Mouse (Mus musculus) cortical plate, adult 2 months (tissue): ENCODE measurements around the gene Ifit3. TPM values are rescaled to one million over a fixed set of nuclear protein-coding genes. Genes with fewer than 3 reads are reported as not detected.
"Not testable (repeated sequence)": the region's sequence is repeated elsewhere in the genome, so short reads cannot be mapped to it uniquely, and the experiment has no call there.

Experiments used
- H3K27ac ChIP-seq: fragments of 200-500 bp; 2 replicates; pipeline ENCODE4 v1.5.1; 2012; ENCODE audit warnings: low read length, control low read depth, inconsistent platforms; ENCODE audit not compliant: insufficient read depth
- H3K4me1 ChIP-seq: fragments of 200-500 bp; 2 replicates; pipeline ENCODE4 v1.6.1; 2011; ENCODE audit warnings: low read length; ENCODE audit not compliant: control insufficient read depth, insufficient read depth
- H3K4me3 ChIP-seq: fragments of 200-500 bp; 2 replicates; pipeline ENCODE4 v1.5.1; 2011; ENCODE audit warnings: mild to moderate bottlenecking, low read length, control low read depth; ENCODE audit not compliant: insufficient read depth
- CTCF ChIP-seq: fragments of 200-500 bp; IDR thresholded peaks from 2 replicates; pipeline ENCODE4 v1.5.1; 2011; ENCODE audit warnings: mild to moderate bottlenecking, control low read depth, low read length; ENCODE audit not compliant: insufficient read depth; ENCODE audit errors: extremely low read depth
- POLR2A ChIP-seq: fragments of 200-500 bp; IDR thresholded peaks from 2 replicates; pipeline ENCODE4 v1.6.1; 2011; ENCODE audit warnings: mild to moderate bottlenecking, low read length, control low read depth; ENCODE audit not compliant: insufficient read depth; ENCODE audit errors: extremely low read depth
- polyA plus RNA-seq: library from polyadenylated mRNA; depleted of rRNA; stranded (reverse); fragments of >200 nt; gene quantifications from 2 replicates; pipeline ENCODE4 v1.2.3, GENCODE M21; 2012

The Ifit3 gene
- polyA plus RNA-seq, 1 experiment = 16.9 TPM

GRCm38 (mm10) chr19:34556621-34557020 is 26.7 kb upstream of the Ifit3 start:
- H3K4me3 ChIP-seq = no peak overlapping the region
- peaks cover 3% of the 10 kb centered on the region for H3K4me1 ChIP-seq
- TF ChIP-seq POLR2A (no peak), CTCF (no peak)

DNA sequence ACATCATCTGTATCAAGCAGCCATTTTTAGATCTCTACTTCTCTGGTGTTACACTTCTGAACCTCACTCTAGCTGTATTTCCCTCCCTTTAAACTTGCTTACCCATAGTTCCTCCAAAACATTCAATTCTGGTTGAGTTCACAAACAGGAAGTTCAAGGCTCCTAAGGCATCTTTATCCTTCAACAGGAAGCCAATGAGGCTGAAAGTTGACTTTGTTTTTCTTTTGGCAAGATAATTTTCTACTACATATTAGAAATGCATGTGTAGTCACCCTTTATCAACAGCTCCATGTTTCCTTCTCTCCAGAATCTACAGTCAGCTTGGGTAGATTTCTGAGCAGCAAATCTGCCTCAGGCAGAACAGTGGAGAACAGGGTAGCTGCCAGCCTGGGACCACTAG is 20.8 kb upstream of the Ifit3 start:
- TF ChIP-seq CTCF = no peak
- TF ChIP-seq POLR2A = no peak
- no peaks in the 10 kb centered on the region for H3K4me1 ChIP-seq
- no peak overlapping the region for H3K4me3 ChIP-seq
- no peak overlapping the region for H3K27ac ChIP-seq

More at GRCm38 (mm10) chr19:34556621-34557020, 26.7 kb upstream of the Ifit3 start:
- H3K27ac ChIP-seq = no peak overlapping the region

DNA sequence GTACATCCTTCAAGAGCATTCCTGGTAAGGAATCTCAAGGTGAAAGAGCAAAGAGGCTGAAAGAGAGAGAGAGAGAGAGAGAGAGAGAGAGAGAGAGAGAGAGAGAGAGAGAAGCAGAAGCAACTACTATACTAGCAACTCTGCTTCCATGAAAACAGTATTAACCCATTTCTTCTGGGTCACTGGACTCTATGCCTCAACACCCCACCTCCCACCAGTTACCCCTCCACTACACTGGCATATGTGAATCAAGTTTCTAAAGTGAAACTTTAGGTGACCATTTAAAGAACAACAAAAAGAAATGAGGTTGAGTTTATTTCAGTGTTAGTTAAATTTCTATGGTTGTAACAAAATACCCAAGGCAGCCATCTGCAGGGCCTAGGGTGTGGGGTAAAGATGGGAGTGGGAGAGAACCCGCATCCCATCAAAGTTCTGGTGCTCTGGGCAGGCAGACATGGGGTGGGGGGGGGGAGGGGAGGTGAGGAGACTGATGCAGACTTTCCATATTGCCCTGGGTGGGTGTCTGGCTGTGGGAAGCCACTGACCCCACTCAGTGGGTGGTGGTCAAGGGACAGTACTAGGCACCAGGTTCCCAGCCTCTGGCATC is 17.1 kb upstream of the Ifit3 start:
- TF ChIP-seq CTCF (no peak), POLR2A (no peak)

DNA sequence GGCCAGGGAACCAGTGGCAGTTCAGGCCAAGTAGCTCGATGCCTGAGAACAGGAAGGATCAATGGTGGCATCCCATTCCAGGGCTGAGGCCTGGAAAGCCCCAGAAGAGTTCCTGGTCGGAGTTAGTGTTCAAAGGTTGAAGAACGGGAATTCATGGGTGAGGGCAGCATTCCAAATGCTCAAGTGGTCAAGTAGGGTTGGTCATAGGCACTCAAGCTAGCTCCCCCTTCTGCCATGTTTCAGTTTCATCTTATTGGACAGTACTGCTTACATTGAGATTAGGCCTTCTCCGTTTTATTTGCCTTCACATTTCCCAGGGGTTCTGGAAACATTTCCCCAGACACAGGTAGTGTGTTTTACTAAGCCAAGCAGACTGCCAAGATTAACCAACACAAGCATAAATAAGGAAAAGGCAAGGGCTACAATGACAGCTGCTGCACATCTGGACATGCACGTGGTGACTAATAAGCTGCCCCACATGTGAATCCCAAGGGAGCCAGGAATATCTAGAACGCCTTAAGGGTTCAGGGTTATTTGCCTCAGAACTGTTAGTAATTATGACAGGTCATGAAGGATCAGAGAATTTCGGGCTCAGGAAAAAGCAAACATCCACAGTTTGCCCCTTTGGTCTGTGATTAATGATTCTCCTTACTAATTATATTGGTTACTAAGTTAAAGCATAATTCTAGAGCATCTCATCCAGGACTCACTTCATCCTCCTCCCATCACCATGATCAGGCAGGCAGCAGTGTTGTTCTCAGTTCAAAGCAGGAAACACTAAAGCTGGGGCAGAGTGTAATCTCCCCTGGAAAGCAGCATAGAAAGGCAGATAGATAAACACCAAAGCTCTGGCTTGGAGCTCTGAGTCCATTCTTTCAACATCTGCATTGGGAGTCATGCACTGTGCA is 14.1 kb upstream of the Ifit3 start:
- TF ChIP-seq CTCF (no peak), POLR2A (no peak)
- Histone ChIP-seq H3K4me1 (no peaks in the 10 kb centered on the region; the same call in 1 of the 2 replicates), H3K4me3 (no peak overlapping the region), H3K27ac (no peak overlapping the region)

More for the DNA sequence above, 17.1 kb upstream of the Ifit3 start:
- Histone ChIP-seq H3K27ac (no peak overlapping the region), H3K4me1 (no peaks in the 10 kb centered on the region; the same call in 1 of the 2 replicates), H3K4me3 (no peak overlapping the region)

GRCm38 (mm10) chr19:34569896-34570476 is 13.3 kb upstream of the Ifit3 start:
- TF ChIP-seq POLR2A (no peak), CTCF (no peak)
- Histone ChIP-seq H3K27ac (no peak overlapping the region), H3K4me3 (no peak overlapping the region), H3K4me1 (no peaks in the 10 kb centered on the region; the same call in 1 of the 2 replicates)

GRCm38 (mm10) chr19:34571080-34571479 is 12.3 kb upstream of the Ifit3 start:
- Histone ChIP-seq H3K4me1 (no peaks in the 10 kb centered on the region; the same call in 1 of the 2 replicates), H3K27ac (no peak overlapping the region), H3K4me3 (no peak overlapping the region)
- TF ChIP-seq POLR2A (no peak), CTCF (no peak)

- Histone ChIP-seq H3K4me1 (no peaks in the 10 kb centered on the region; the same call in 1 of the 2 replicates), H3K27ac (no peak overlapping the region), H3K4me3 (no peak overlapping the region)
- TF ChIP-seq CTCF (no peak), POLR2A (no peak)
Measured at GRCm38 (mm10) chr19:34573650-34574049, 9.7 kb upstream of the Ifit3 start.

DNA sequence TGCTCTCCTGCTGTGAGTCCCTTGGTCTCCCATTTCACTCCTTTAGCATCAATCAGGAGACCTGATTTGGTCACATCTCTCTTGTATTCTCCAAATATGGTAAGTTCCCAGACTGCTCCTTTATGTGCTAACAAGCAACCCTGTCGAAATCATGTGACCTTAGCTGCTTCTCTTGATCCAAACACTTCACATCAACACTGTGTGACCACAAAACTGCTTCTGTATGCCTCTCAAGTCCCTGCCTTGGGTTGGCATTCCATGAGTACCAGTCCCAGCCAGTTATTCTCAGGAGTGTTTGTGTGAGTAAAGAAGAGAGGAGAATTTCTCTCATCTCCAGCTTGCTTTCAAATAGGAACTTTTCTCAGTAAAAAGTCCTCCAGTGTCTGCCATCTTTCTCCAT is 6.2 kb upstream of the Ifit3 start:
- Histone ChIP-seq H3K4me3 (no peak overlapping the region), H3K4me1 (no peaks in the 10 kb centered on the region), H3K27ac (no peak overlapping the region)
- TF ChIP-seq CTCF (no peak), POLR2A (no peak)

DNA sequence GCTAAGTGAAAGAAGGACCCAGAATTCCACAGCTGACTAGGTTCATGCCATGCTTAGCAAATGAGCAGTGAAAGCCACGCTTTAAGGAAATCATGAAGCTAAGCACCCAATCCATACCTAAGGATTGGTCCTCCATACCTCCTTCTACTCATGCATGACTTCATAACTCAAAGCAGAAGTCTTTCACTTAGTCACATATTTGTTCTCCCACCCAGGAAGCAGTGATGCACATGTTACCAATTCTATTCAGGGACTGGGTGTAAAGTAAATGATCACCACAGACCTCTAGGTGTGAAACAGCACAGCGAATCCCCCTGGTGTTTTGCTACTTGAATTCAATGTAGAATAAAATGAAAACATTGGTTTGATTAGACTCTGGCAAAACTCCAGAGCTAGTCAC is 635 bp upstream of the Ifit3 start:
- H3K4me3 ChIP-seq, H3K4me1 ChIP-seq, H3K27ac ChIP-seq: not testable (repeated sequence)
